Mouse (Mus musculus): Measurements from ENCODE around the gene Car7. TPM values are rescaled to one million over a fixed set of nuclear protein-coding genes. Genes with fewer than 3 reads are reported as not detected.

Gene Car7
- total and polyA plus RNA-seq, 3 experiments = 0.62 to 1.3 (median 0.85) TPM

DNA sequence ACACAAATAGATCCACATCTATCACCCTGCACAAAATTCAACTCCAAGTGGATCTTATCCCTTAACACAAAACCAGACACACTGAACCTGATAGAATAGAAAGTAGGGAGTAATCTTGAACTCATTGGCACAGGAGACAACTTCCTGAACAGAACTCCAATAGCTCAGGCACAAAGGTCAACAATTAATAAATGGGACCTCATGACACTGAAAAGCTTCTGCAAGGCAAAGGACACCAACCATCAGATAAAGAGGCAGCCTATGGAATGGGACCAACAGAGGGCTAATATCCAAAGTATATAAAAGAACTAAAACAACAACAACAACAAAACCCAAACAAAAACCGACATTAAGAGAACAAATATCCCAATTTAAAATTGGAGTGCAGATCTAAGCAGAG, 50.0 kb downstream of the Car7 start:
- no peak for DNase-seq (ENCODE audit: extremely low read depth)
- no peak overlapping the region for H3K4me3 ChIP-seq (replicated peaks in 1 of 3; ENCODE audit: low read depth in 2 of 3, low read length in 2 of 3, poor library complexity in 1 of 3)
- TF ChIP-seq NRF1 (IDR thresholded peaks at IDR 0.05; ENCODE audit: low read depth, low read length) (no peak), POLR2A (IDR thresholded peaks at IDR 0.05; ENCODE audit: low read depth, low read length) (no peak)
- peaks cover 11% of the 10 kb centered on the region for H3K9me3 ChIP-seq (replicated peaks; ENCODE audit: low read length)
- H3K79me2 ChIP-seq (replicated peaks; ENCODE audit: control insufficient read depth, extremely low read depth, insufficient read depth, poor library complexity, severe bottlenecking) = no peaks in the 10 kb centered on the region
- H3K36me3 ChIP-seq (replicated peaks in 1 of 2; ENCODE audit: control insufficient read depth in 1 of 2, insufficient read depth in 1 of 2, low read length in 1 of 2) = no peaks in the 10 kb centered on the region
- no peaks in the 10 kb centered on the region for H3K27me3 ChIP-seq (replicated peaks)
- H3K27ac ChIP-seq (ENCODE audit: insufficient read depth, low read depth) = no peak overlapping the region
- dilution Hi-C loops (cut with MboI; ENCODE audit: extremely low pct_ligation_motif_present, extremely low pct_unique_long_range_greater_than_20kb, low sequenced_read_pairs) = no loop called here
- in situ Hi-C loops (cut with MboI; ENCODE audit: low pct_ligation_motif_present, low pct_unique_long_range_greater_than_20kb, low sequenced_read_pairs) = no loop called here
- H3K4me2 ChIP-seq (ENCODE audit: insufficient read depth, low read depth, poor library complexity, severe bottlenecking) = no peak overlapping the region
- no peaks in the 10 kb centered on the region; a peak in 1 of 4 replicates for H3K4me1 ChIP-seq (ENCODE audit: control insufficient read depth in 1 of 2, insufficient read depth in 2 of 2)
- H3K9ac ChIP-seq (ENCODE audit: insufficient read depth, low read depth) = no peak overlapping the region

DNA sequence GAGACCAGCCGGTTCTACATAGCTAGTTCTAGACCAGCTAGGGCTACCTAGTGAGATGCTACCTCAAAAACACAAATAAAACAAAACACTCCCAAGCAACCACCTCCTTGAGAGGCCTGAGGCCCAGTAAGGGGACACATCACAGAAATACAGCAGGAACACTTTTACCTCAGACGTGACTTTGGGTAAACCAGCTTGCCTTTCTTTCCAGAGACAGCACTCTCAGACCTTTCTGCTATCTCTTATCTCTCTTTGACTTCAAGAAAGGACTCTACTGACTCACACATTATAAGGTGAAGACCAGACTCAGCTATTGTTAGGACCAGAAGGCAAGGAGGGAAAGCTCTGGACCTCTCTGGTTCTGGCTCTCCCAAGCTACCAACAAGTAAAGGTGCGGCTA, 55.8 kb downstream of the Car7 start:
- peaks cover 3 to 23% of the 10 kb centered on the region in 2 experiments; a peak in 2 of 4 replicates for H3K4me1 ChIP-seq (ENCODE audit: control insufficient read depth in 1 of 2, insufficient read depth in 2 of 2)
- H3K4me2 ChIP-seq (ENCODE audit: insufficient read depth, low read depth, poor library complexity, severe bottlenecking) = no peak overlapping the region
- no peaks in the 10 kb centered on the region for H3K9me3 ChIP-seq (replicated peaks; ENCODE audit: low read length)
- TF ChIP-seq TBP (conservative IDR thresholded peaks at IDR 0.05; ENCODE audit: low read depth, low read length) (no peak), ZKSCAN1 (IDR thresholded peaks at IDR 0.05; ENCODE audit: borderline replicate concordance, low read depth, low read length) (no peak), ELF1 (IDR thresholded peaks at IDR 0.05; ENCODE audit: low read depth, low read length) (no peak), JUND (conservative IDR thresholded peaks at IDR 0.05; ENCODE audit: low read depth, low read length) (no peak), CTCF (conservative IDR thresholded peaks at IDR 0.05 in 1 of 2, IDR thresholded peaks at IDR 0.05 in 1 of 2; ENCODE audit: low read depth in 2 of 2, low read length in 2 of 2) (no peak), ZNF384 (IDR thresholded peaks at IDR 0.05; ENCODE audit: low read depth, low read length) (no peak), HCFC1 (IDR thresholded peaks at IDR 0.05; ENCODE audit: low read depth, low read length) (no peak), E2F4 (IDR thresholded peaks at IDR 0.05; ENCODE audit: insufficient replicate concordance, low read depth, low read length) (no peak), SIN3A (IDR thresholded peaks at IDR 0.05; ENCODE audit: low read length) (no peak), USF2 (conservative IDR thresholded peaks at IDR 0.05; ENCODE audit: low read depth, low read length) (no peak), KAT2A (IDR thresholded peaks at IDR 0.05; ENCODE audit: insufficient replicate concordance, low read length) (no peak)
- no peak overlapping the region for H3K4me3 ChIP-seq (replicated peaks in 1 of 3; ENCODE audit: low read depth in 2 of 3, low read length in 2 of 3, poor library complexity in 1 of 3)
- in situ Hi-C loops (cut with MboI; ENCODE audit: low pct_ligation_motif_present, low pct_unique_long_range_greater_than_20kb, low sequenced_read_pairs) = no loop called here
- no peak for DNase-seq (ENCODE audit: extremely low read depth)
- peaks cover 18 to 21% of the 10 kb centered on the region in 2 experiments for H3K36me3 ChIP-seq (replicated peaks in 1 of 2; ENCODE audit: control insufficient read depth in 1 of 2, insufficient read depth in 1 of 2, low read length in 1 of 2)
- H3K27ac ChIP-seq (ENCODE audit: insufficient read depth, low read depth) = no peak overlapping the region
- peaks cover 7% of the 10 kb centered on the region; the same call in 1 of the 2 replicates for H3K79me2 ChIP-seq (replicated peaks; ENCODE audit: control insufficient read depth, extremely low read depth, insufficient read depth, poor library complexity, severe bottlenecking)
- no peak overlapping the region for H3K9ac ChIP-seq (ENCODE audit: insufficient read depth, low read depth)
- dilution Hi-C loops (cut with MboI; ENCODE audit: extremely low pct_ligation_motif_present, extremely low pct_unique_long_range_greater_than_20kb, low sequenced_read_pairs) = no loop called here
- H3K27me3 ChIP-seq (replicated peaks) = no peaks in the 10 kb centered on the region

DNA sequence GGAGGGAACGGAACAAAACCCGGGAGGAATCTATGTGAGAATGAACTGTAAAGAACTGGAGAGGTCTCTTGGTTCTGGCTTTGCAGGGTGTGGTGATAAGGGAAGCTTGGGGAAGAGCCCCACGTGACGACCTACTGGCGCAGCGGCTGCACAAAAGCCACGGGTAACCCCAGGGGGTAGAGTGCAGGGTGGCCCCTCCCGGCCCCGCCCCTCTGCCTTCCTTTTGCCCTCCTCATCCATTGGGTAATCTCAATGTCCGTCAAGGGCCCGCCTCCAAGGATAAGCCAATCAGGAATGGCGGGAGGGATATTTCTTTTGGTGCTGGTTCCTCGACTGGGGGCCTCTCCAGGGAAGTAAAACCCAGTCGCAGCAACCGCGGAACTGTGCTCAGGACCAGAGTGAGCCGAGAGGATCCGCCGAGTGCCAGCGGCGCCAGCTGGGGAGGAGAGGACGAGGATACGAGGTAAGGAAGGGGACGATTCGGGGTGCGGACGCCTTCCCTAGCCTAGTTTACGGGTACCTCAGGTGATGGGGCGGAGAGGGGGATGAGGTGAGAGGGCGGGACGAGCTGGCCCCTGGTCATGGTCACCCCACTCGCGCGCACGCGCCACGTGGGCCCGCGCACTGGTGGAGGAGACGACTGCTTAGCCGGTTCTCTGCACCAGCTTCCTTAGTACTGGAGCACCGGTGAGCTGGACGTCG, 56.8 kb downstream of the Car7 start, which contains the start of gene Pdp2:
Pdp2 (plus strand) TSS at position 319 of the 702 bp plus-strand sequence.
- Histone ChIP-seq H3K4me3 (replicated peaks in 1 of 3; ENCODE audit: low read depth in 2 of 3, low read length in 2 of 3, poor library complexity in 1 of 3) (peak within 1 kb of the TSS; percentile 80 to 95 (median 89)), H3K79me2 (replicated peaks; ENCODE audit: control insufficient read depth, extremely low read depth, insufficient read depth, poor library complexity, severe bottlenecking) (peaks cover 7% of the 10 kb centered on the region; the same call in 1 of the 2 replicates), H3K36me3 (replicated peaks in 1 of 2; ENCODE audit: control insufficient read depth in 1 of 2, insufficient read depth in 1 of 2, low read length in 1 of 2) (peaks cover 23 to 28% of the 10 kb centered on the region in 2 experiments), H3K4me2 (ENCODE audit: insufficient read depth, low read depth, poor library complexity, severe bottlenecking) (peak within 1 kb of the TSS; percentile 57), H3K9me3 (replicated peaks; ENCODE audit: low read length) (no peaks in the 10 kb centered on the region), H3K27me3 (replicated peaks) (no peaks in the 10 kb centered on the region), H3K4me1 (ENCODE audit: control insufficient read depth in 1 of 2, insufficient read depth in 2 of 2) (peaks cover 3 to 30% of the 10 kb centered on the region in 2 experiments; a peak in 2 of 4 replicates), H3K27ac (ENCODE audit: insufficient read depth, low read depth) (peak within 1 kb of the TSS; percentile 66), H3K9ac (ENCODE audit: insufficient read depth, low read depth) (peak within 1 kb of the TSS; percentile 67)
- peak; percentile 97 for DNase-seq (ENCODE audit: extremely low read depth)
- dilution Hi-C loops (cut with MboI; ENCODE audit: extremely low pct_ligation_motif_present, extremely low pct_unique_long_range_greater_than_20kb, low sequenced_read_pairs) = no loop called here
- in situ Hi-C loops (cut with MboI; ENCODE audit: low pct_ligation_motif_present, low pct_unique_long_range_greater_than_20kb, low sequenced_read_pairs) = no loop called here
- no peak for TF ChIP-seq MAFK (IDR thresholded peaks at IDR 0.05; ENCODE audit: insufficient replicate concordance, low read length)
- peak; percentile 83 for TF ChIP-seq TCF12 (IDR thresholded peaks at IDR 0.05; ENCODE audit: low read depth, low read length)
- TF ChIP-seq CHD2 (IDR thresholded peaks at IDR 0.05; ENCODE audit: low read length) = peak; percentile 96
- TF ChIP-seq USF1 (IDR thresholded peaks at IDR 0.05; ENCODE audit: low read depth, low read length) = peak; percentile 88
- no peak for TF ChIP-seq ZKSCAN1 (IDR thresholded peaks at IDR 0.05; ENCODE audit: borderline replicate concordance, low read depth, low read length)
- no peak for TF ChIP-seq CHD1 (IDR thresholded peaks at IDR 0.05; ENCODE audit: low read depth, low read length)
- no peak for TF ChIP-seq CTCF (conservative IDR thresholded peaks at IDR 0.05 in 1 of 2, IDR thresholded peaks at IDR 0.05 in 1 of 2; ENCODE audit: low read depth in 2 of 2, low read length in 2 of 2)
- TF ChIP-seq NRF1 (IDR thresholded peaks at IDR 0.05; ENCODE audit: low read depth, low read length) = peak; percentile 80
- TF ChIP-seq ZMIZ1 (IDR thresholded peaks at IDR 0.05; ENCODE audit: low read depth, low read length) = peak; percentile 86; the same call in 1 of the 2 replicates
- TF ChIP-seq TBP (conservative IDR thresholded peaks at IDR 0.05; ENCODE audit: low read depth, low read length) = peak; percentile 87
- TF ChIP-seq ELF1 (IDR thresholded peaks at IDR 0.05; ENCODE audit: low read depth, low read length) = peak; percentile 82
- TF ChIP-seq E2F4 (IDR thresholded peaks at IDR 0.05; ENCODE audit: insufficient replicate concordance, low read depth, low read length) = no peak
- 0 out of 2 replicates have a peak, but pooled peaks have one; percentile 55 for TF ChIP-seq UBTF (IDR thresholded peaks at IDR 0.05; ENCODE audit: low read depth, low read length)
- peak; percentile 55 for TF ChIP-seq ETS1 (conservative IDR thresholded peaks at IDR 0.05; ENCODE audit: low read depth, low read length)
- peak; percentile 91; the same call in 1 of the 2 replicates for TF ChIP-seq SIN3A (IDR thresholded peaks at IDR 0.05; ENCODE audit: low read length)
- no peak for TF ChIP-seq GABPA (IDR thresholded peaks at IDR 0.05; ENCODE audit: insufficient replicate concordance, low read depth, low read length)
- TF ChIP-seq NELFE (IDR thresholded peaks at IDR 0.05; ENCODE audit: low read depth, low read length) = peak; percentile 94
